Mouse (Mus musculus): ENCODE results near the gene Rpia. TPM values are rescaled to one million over a fixed set of nuclear protein-coding genes. Genes with fewer than 3 reads are reported as not detected.
A peak's percentile ranks its signal among the peaks of the same experiment; 100 is the strongest.
"Not testable (repeated sequence)": the region's sequence is repeated elsewhere in the genome, so short reads cannot be mapped to it uniquely, and the experiment has no call there.

The Rpia gene
- polyA plus RNA-seq (2012; rRNA removed): 21.6 and 25.6 TPM in 2 replicates

DNA sequence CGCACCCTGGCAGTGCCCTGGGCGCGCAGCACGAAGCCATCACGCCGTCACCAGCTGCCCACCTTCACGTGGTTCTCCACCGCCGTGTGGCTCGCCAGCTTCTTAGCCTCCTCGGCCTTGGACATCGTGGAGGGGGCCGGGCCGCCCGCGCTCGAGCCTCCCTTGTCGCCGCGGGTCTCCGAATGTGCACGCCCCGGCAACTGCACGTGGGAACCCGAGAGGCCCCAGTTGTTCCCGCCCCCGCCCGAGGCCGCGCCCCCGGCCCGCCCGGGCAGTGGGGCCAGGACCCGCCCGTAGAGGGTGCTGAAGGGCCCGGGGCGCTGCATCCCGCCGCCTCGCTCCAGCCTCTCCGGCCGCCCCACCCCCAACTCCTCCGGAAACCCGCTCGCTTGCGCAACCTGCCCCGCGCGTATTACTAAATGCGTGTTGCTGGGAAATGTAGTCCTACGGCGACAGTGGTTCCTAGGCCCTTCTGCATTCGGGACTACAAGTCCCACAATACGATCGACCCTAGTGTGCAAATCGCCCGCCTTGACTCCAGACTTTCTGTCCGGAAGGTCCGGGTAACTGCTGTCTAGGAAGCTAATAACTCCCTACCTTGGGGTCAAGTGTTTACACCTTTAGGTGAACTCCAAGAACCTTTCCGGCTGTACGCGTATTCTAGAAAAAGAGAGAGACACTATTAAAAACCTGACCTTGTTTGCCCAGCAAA lies at the start of gene Rpia:
Rpia (minus strand) TSS at position 409 of the 712 bp plus-strand sequence.
- peak; percentile 99 for DNase-seq (ENCODE audit: low read depth)
- TF ChIP-seq POLR2A (IDR thresholded peaks at IDR 0.05; ENCODE audit: borderline replicate concordance, extremely low read depth, insufficient read depth, insufficient read length, poor library complexity, severe bottlenecking) (peak; percentile 75; the same call in 1 of the 2 replicates), CTCF (IDR thresholded peaks at IDR 0.05; ENCODE audit: borderline replicate concordance, extremely low read depth, insufficient read depth, insufficient read length) (peak; percentile 20; the same call in 1 of the 2 replicates)

DNA sequence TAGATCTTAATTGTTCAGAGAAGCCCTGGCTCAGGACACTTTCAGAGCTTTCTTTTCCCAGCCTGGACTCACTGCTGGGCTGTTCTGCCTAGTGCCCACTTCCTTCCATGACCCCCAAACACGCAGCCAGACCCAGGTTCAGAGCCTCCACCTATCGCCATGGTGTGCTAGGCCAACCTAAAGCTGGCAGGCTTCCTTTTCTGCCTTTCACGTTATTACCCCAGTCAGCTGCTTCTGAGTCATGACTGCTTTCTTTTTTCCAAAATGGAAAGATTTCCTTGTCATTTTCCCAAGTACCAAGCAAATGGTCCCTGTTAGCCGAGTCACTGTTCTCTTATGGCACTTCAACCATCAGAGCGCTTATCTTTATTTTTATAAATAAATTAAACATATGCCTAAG lies 48.2 kb upstream of the Rpia start:
- TF ChIP-seq CTCF (IDR thresholded peaks at IDR 0.05; ENCODE audit: borderline replicate concordance, extremely low read depth, insufficient read depth, insufficient read length) (no peak), POLR2A (IDR thresholded peaks at IDR 0.05; ENCODE audit: borderline replicate concordance, extremely low read depth, insufficient read depth, insufficient read length, poor library complexity, severe bottlenecking) (no peak)
- DNase-seq (ENCODE audit: low read depth): no peak

DNA sequence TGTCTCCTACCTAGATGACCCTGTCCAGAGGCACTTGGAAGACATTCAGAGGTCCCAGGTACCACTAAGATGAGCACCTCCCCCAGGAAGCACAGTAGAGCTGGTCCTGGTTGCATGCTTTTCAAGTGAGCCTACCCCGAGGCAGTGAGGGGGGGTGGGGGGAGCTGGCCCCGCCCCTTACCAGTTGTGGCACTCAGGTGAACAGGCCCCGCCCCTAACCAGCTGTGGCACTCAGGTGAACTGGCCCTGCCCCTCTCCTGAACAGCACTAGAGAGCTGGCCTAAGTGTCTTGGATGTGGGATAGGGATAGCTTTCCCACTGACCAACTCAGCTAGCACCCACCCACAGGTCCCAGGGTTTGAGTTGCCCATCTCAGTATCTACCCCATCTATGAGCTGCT lies 46.5 kb upstream of the Rpia start:
- TF ChIP-seq CTCF (IDR thresholded peaks at IDR 0.05; ENCODE audit: borderline replicate concordance, extremely low read depth, insufficient read depth, insufficient read length): no peak
- no peak for TF ChIP-seq POLR2A (IDR thresholded peaks at IDR 0.05; ENCODE audit: borderline replicate concordance, extremely low read depth, insufficient read depth, insufficient read length, poor library complexity, severe bottlenecking)
- DNase-seq (ENCODE audit: low read depth): no peak

DNA sequence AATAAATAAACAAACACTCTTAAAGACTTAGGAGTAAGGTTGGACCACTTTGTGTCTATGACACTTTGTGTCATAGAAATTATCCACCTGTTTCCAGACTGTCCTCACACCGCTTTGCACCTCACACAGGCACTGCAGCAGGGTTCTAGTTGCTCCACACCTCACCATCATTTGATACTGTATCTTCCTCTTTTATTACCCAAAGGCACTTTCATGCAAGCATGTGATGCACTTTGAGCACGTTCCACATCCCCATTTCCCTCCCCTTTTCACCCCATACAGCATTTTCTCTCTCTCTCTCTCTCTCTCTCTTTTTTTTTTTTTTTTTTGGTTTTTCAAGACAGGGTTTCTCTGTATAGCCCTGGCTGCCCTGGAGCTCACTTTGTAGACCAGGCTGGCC lies 45.3 kb upstream of the Rpia start:
- no peak for TF ChIP-seq CTCF (IDR thresholded peaks at IDR 0.05; ENCODE audit: borderline replicate concordance, extremely low read depth, insufficient read depth, insufficient read length)
- no peak for TF ChIP-seq POLR2A (IDR thresholded peaks at IDR 0.05; ENCODE audit: borderline replicate concordance, extremely low read depth, insufficient read depth, insufficient read length, poor library complexity, severe bottlenecking)
- no peak for DNase-seq (ENCODE audit: low read depth)

DNA sequence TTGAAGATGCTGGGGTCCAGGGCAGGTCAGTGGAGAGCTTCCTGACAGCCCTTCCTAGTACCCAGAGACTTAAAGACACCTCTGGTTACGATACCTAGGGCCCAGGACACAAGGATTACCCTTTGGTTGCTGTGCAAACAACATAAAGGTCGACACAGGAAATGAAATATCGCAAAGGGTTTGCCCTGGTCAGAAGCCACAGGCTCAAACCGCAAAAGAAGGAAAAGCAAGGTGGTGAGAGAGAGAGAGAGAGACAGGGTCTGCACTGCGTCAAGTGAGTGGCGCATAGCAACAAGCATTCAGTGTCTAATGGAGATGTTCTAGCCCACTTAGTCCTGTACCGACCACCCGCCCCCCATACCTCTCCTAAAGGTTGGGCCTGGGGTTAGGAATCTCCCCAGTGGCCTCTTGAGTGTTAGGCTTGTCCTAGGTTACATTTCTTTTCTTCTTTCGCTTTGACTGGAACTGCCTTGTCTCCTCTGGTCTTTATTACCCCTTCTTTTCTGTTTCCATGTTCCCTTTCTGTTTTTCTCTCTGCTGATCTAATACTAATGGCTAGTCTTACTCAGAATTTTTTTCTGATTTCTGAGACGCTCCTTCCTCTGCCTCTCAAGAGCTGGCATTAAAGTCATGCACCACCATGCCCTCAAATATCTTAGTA lies 39.3 kb upstream of the Rpia start:
- DNase-seq (ENCODE audit: low read depth): no peak
- TF ChIP-seq POLR2A (IDR thresholded peaks at IDR 0.05; ENCODE audit: borderline replicate concordance, extremely low read depth, insufficient read depth, insufficient read length, poor library complexity, severe bottlenecking): no peak
- no peak for TF ChIP-seq CTCF (IDR thresholded peaks at IDR 0.05; ENCODE audit: borderline replicate concordance, extremely low read depth, insufficient read depth, insufficient read length)

DNA sequence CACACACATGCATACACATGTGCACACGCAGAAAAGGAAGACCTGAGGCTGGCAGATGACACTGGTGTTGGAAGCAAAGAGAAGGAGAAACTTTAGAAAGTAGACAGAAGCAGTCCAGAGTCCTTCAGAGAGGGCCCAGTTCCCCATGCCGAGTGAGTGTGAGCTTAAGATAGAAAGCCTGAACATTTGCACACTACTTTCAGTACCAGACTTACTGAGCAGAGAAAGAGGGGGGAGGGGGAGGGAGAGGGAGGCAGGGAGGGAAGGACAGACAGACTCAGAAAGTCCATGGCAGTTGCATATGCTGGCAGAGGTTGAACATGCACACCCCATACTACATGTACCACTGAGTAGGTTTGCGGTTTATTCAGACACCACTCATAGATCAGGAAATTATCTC lies 38.5 kb upstream of the Rpia start:
- no peak for TF ChIP-seq POLR2A (IDR thresholded peaks at IDR 0.05; ENCODE audit: borderline replicate concordance, extremely low read depth, insufficient read depth, insufficient read length, poor library complexity, severe bottlenecking)
- no peak for TF ChIP-seq CTCF (IDR thresholded peaks at IDR 0.05; ENCODE audit: borderline replicate concordance, extremely low read depth, insufficient read depth, insufficient read length)
- no peak for DNase-seq (ENCODE audit: low read depth)

DNA sequence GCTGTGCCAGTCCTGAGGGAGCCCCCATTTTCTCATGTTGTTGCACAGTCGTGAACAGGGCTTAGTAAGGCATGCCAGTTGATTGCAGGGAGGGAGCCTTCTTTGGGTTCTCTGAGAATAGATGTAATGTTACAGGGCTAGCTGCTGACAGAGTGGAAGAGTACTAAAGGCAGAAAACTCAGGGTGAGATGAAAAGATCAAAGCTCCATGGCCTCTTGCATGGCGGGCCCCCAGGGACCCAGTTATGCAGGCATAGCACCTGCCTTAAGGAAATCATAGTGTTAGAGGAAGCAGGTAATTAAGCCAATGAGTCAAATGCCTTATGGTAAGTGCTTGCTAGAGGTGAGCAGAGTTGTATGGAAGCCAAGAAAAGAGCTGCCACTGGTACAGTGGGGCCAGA lies 37.4 kb upstream of the Rpia start:
- no peak for DNase-seq (ENCODE audit: low read depth)
- TF ChIP-seq CTCF (IDR thresholded peaks at IDR 0.05; ENCODE audit: borderline replicate concordance, extremely low read depth, insufficient read depth, insufficient read length) (no peak), POLR2A (IDR thresholded peaks at IDR 0.05; ENCODE audit: borderline replicate concordance, extremely low read depth, insufficient read depth, insufficient read length, poor library complexity, severe bottlenecking) (no peak)

DNA sequence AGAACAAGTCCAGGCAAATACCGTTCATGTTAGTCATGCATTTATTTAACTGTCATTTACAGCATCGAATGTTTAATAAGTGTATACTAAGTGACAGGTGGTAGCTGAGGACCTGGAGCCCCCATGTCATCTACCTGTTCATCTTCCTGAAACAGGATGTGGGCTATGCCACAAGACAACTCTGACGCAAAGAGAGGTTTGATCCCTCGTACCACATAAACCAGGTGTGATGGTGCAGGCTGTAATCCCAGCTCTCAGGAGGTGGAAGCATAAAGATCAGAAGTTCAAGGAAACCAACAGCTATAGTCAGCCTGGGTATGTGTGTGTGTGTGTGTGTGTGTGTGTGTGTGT lies 32.9 kb upstream of the Rpia start:
- TF ChIP-seq POLR2A (IDR thresholded peaks at IDR 0.05; ENCODE audit: borderline replicate concordance, extremely low read depth, insufficient read depth, insufficient read length, poor library complexity, severe bottlenecking) (no peak), CTCF (IDR thresholded peaks at IDR 0.05; ENCODE audit: borderline replicate concordance, extremely low read depth, insufficient read depth, insufficient read length) (no peak)
- DNase-seq (ENCODE audit: low read depth): no peak

DNA sequence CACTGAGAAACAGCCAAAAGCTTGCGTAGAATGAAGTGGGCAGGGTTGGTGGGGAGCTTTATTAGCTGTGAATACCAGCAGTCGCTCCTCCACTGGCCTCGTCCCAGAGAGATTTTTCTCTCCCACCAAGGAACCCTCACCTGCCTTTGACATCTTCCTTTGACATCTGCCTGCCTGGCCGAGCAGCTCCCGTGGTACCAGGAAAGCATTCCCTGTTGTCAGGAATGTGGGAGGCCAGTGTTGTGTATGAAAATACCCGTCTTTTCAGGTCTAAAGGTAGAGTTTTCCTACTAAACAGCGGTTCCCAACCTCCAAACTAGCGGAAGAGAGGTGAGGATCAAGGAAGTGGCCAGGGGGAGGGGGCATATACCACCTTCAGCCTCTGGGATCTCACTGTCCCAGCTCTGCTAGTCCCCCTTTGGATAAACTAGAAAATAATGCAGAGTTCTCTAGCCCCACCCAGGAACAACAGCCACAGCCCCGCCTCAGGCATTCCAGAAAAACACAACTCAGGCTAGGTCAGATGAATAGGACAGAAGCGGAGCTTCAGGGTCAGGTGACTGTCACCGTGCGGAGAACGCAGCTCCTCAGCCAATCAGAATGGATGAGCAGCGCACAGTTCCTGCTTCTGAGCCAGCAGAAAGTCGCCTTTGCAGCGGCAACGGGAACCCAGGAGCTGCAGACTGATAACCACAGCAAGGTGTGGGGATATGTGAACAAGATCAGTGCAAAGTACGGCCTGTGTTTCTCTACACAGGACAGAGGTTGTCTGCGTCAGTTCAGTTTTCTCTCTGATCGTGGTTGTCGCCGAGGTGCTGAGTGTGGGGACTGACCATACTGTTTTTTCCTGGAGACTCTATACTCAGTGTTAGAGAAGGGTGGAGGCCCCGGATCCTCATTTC lies 32.3 kb upstream of the Rpia start:
- TF ChIP-seq CTCF (IDR thresholded peaks at IDR 0.05; ENCODE audit: borderline replicate concordance, extremely low read depth, insufficient read depth, insufficient read length): no peak
- TF ChIP-seq POLR2A (IDR thresholded peaks at IDR 0.05; ENCODE audit: borderline replicate concordance, extremely low read depth, insufficient read depth, insufficient read length, poor library complexity, severe bottlenecking): no peak
- DNase-seq (ENCODE audit: low read depth): peak; percentile 89

DNA sequence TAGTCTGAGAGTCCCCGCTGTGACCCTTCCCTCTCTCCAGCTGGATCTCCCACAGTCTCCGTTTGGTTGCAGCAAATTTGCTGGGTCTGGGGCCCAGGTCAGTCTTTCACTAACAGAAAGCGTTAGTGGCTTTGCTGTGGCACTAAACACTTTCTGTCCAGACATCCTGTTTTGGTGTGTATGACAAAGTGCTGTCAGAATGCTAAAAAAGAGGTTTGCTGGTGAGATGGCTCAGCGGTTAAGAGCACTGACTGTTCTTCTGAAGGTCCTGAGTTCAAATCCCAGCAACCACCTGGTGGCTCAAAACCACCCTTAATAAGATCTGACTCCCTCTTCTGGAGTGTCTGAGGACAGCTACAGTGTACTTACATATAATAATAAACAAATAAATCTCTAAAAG lies 31.2 kb upstream of the Rpia start:
- not testable (repeated sequence) for DNase-seq (ENCODE audit: low read depth)

DNA sequence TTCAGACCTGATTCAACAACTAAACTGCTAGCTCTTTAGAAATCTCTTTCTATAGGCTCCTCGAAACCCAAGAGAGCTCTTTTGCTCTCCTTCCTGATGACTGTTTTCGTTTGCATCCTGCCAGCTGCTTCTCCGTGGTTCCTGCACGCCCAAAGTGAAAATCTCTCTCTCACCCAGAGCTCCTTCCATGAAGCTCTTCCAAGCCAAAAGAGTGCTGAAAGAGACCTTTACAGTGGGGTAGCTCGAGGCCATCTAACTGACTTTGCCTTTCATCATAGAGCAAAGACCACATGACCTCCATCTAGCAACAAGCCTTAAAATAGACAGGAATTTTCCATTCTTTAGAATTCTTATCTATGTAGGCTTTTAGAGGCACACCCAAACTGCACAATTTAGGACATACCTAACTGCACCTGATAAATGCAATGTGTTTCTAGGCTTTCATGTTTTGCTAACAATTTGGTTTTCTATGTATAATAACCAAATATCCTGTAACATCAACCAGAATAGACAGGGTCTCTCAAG lies 30.4 kb upstream of the Rpia start:
- no peak for TF ChIP-seq POLR2A (IDR thresholded peaks at IDR 0.05; ENCODE audit: borderline replicate concordance, extremely low read depth, insufficient read depth, insufficient read length, poor library complexity, severe bottlenecking)
- TF ChIP-seq CTCF (IDR thresholded peaks at IDR 0.05; ENCODE audit: borderline replicate concordance, extremely low read depth, insufficient read depth, insufficient read length): no peak
- DNase-seq (ENCODE audit: low read depth): no peak

All from brain, embryonic 14.5 days (tissue).